Mouse (Mus musculus) urinary bladder, postnatal 10 days (tissue): ENCODE measurements around the gene A730071L15Rik.

Source experiments
- DNase-seq: peaks from one replicate; pipeline ENCODE4 v3.0.0; 2022; ENCODE audit warnings: low spot score

Gene A730071L15Rik

GRCm38 (mm10) chr11:6183246-6183645 is 16.6 kb upstream of the A730071L15Rik start:
- no peak for DNase-seq

GRCm38 (mm10) chr11:6184202-6184935 is 15.5 kb upstream of the A730071L15Rik start:
- DNase-seq, result no peak

DNA sequence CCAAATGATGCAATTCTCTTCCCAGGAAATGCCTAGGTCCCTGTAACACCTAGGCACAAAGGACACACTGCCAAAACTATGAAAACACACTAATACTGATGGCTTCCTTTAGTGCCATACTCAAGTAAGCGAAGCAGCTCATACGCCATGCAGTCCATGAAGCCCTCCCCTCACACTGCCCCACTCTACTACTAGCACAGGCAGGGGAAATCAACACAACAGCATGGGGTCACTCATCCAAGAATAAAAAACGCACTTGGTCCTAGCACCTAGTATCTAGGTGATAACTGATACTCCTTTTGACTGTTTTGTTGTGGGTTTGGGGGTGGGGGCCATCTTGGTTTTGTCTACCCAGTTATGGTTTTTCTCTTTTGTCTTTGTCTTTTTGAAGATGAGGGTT is 12.4 kb upstream of the A730071L15Rik start:
- no peak for DNase-seq

DNA sequence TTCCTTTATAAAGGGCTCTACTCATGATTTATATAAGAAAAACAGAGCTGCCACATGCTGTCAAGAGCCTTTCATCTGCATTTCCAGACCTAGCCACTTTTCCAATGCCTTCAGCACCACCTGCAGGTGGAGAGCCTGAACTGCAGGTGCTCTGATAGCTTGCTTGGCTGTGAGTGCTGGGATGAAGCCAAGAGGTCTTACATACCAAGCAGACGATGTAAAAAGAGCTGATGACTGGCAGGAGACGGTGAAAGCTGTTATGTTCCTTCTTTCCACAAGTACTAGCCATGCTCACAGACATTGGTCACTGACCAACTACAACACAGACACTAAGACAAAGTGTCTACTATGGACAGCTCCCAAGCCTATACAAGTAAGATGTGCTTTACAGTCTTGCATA is 12.0 kb upstream of the A730071L15Rik start:
- DNase-seq, result peak; percentile 24

DNA sequence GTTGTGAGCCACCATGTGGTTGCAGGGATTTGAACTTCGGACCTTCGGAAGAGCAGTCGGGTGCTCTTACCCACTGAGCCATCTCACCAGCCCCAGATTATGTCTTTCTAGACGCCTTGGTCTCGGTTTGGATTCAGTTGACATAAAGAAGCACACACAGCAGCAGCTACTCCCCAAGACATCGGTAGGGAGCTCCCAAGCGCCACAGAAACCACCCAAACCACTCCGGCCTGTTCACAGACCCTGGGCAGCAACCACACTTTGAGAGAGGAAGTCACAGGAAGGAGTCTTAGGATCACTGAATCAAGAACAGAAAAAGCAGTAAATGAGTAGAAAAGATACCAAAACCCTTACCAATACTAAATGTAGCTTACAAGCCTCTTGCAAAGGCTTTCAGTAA is 3.0 kb upstream of the A730071L15Rik start:
- no peak for DNase-seq

DNA sequence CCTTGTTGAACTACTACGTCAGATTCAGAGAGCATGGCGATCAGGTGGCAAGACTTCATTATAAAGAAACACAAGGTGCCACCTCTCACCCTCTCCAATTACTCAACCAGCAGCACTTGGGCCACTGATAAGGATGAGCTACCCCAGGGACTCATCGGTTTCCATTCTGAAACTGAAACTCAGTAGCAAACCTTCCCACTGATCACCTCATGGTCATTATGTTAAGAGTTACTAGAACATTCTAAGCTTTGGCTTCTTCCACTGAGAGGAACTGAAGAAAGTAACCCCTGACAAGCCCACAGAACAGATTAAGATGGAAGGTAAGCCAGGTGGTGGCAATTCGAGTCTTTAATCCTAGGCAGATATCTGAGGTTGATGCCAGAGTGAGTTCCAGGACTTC is 1.4 kb upstream of the A730071L15Rik start:
- no peak for DNase-seq

- peak; percentile 40 for DNase-seq
These were observed 299 bp downstream of the A730071L15Rik start, which contains the start of gene Nudcd3 for GRCm38 (mm10) chr11:6200087-6200569. Gene Nudcd3 (minus strand): TSS chr11:6200415.

DNA sequence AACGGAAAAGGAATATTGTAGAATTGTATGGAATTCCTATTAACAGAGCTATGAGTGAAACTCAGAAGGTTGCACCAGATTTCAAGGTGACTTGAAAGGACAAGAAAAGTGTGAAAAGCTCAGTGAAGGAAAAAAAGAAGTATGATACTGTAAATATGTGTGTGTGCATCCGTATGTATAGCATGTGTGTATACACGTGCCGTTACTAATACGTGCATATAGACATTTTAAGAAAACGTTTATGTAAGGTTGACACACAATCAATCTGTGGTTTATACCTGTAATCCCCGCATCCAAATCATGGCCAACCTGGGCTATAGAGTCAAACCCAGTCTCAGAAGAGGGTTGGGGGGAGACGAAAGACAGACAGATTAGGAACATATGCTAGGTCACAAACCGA is 741 bp downstream of the A730071L15Rik start:
- DNase-seq, result no peak

DNA sequence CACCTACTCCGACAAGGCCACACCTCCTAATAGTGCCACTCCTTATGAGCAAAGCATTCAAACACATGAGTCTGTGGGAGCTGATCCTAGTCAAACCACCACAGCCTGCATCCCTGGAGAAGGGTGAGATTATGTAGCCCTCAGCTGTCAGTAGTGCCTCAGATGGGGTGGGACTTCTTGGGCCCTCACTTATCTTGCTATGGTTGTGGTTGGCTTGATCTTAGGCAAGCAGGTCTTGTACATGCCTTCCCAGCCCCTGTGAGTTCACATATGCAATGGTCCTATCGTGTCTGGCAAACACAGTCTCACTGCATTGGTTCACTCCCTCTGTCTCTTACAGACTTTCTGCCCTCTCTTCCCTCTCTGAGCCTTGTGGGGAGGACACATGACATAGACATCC is 7.3 kb downstream of the A730071L15Rik start:
- no peak for DNase-seq

DNA sequence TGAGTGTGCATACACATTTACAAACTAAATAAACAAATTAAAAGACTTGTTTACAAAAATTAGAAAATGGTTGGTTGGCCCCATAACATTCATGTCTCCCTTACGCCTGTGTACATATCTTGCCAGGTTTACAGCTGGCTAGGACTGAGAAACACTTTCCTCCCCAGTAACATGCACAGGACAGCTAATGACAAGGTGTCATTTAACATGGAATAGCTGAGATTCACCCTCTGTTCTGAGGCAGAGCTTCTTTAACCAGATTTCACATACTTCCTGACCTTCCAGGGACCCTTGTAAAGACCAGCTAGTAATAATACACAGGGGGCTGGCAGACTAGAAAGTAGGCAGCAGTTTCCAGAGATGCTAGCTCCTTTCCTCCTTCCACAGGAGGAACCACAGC is 8.3 kb downstream of the A730071L15Rik start:
- DNase-seq, result no peak

- DNase-seq, result no peak
These were observed 17.0 kb downstream of the A730071L15Rik start for GRCm38 (mm10) chr11:6216834-6217233.

- DNase-seq, result no peak
These were observed 18.5 kb downstream of the A730071L15Rik start for GRCm38 (mm10) chr11:6218189-6218896.

DNA sequence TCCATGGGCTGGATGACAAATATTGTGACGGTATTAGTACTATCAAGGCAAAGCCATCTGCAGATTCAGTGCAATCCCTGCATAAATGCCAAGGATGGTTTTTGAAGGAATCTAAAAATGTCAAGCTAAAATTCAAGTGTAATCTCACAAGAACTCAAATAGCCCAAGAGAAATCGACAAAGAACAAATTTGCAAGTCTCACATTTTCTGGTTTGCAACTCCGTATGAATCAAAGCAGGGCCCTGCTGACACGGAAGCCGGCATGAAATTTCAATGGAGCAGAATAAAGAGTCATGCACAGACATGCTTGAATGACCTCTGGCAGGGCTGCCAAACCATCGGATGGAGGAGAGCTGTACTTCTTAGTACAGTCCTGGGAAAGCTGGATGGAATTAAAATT is 20.1 kb downstream of the A730071L15Rik start:
- DNase-seq, result no peak

GRCm38 (mm10) chr11:6222187-6222586 is 22.4 kb downstream of the A730071L15Rik start:
- DNase-seq, result no peak

DNA sequence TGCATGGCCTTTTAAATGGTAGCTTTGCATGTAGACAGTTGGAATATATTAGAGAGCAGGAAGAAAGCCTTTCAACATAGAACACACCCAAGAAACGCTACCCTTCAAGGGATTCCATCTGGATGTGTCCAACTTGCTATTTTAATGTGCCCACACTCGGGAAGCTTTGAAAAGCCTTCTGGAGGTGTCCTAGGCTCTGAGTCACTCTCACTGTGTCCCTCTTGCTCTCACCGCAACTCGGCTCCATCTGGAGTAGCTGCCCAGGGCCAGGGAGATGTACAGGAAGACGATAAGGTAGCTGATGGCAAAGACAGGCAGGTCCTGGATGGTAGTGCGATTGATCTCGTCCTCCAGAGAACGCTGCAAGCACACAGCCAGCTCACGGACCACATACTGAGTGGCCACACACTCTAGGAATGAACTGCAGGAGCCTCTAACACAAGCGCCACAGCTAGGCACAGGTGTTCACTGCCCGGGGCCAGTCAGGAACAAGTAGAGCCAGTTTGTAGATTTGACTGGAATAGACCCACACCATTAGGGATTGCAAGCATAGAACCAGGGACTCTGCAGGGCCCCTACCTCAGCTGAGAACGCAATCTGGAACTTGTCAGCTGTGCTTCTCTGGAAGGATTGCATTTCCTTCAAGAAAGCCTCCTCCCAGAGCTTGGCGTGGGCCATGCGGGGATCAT is 24.9 kb downstream of the A730071L15Rik start:
- no peak for DNase-seq

DNA sequence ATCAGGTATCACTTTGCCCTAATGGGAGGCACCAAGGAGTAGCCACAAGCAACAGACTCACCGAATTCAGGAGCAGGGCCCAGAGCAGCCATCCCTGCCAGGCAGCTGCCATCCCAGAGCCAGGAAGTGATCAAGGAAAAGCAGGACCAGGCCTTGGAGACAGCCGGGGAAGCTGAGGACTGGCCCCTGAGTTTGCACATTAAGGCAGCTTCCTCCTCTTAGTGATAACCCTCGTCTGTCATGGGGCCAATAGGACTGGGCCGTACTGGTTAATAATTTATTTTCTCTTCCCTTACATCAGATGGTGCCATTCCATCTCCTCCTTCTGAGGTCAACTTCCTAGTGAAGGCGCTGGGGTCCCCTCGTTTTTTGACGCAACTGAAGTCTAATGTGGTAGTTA is 30.2 kb downstream of the A730071L15Rik start, which contains the start of gene Npc1l1:
Gene Npc1l1 (minus strand): TSS at position 132 of the 400 bp plus-strand sequence.
- DNase-seq, result no peak

DNA sequence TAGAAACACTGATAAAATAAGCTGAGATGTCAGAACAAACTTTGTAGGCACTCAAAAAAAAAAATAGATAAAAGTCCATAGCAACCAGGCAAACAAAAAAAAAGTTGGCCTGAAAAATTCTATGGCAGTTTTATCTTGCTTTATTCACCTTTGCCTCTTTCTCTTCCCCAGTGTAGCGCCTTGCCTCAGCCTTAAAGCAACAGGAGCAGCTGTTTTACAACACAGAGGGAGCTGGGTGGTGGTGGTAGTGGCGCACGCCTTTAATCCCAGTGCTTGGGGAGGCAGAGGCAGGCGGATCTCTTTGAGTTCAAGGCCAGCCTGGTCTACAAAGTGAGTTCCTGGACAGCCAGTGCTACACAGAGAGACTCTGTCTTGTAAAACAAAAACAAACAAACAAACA is 33.2 kb downstream of the A730071L15Rik start:
- no peak for DNase-seq

DNA sequence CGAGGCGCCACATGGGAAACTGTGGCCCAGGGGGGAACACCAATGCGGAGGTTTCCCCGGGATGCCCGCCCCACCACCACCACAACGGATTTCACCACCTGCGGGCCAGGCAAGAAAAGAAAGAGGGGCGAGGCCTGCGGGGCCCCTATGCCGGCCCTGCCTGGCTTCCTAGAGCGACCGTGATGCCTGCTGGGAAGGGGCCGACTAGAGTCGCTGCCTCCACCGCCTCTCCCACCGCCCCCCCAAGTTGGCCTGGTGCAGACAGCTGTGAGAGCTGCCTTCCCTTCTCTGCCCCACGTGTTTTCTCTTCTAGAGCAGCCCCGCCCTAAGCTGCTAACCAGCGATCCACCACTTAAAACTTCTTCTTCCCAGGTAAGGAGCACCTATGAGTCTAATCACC is 44.9 kb downstream of the A730071L15Rik start:
- DNase-seq, result no peak
